Mouse (Mus musculus) forebrain, embryonic 16.5 days (tissue): ENCODE measurements around the gene Ralgapa2. TPM values are rescaled to one million over a fixed set of nuclear protein-coding genes. Genes with fewer than 3 reads are reported as not detected.

Experiments
- ATAC-seq: fragments of 200-750 bp; cut with Nextera tagmentation; 2 replicates; pipeline ENCODE4 v1.8.0; 2017; ENCODE audit warnings: mild to moderate bottlenecking, moderate library complexity
- H3K27ac ChIP-seq: fragments of 300-500 bp; sonication (generic); 2 replicates; pipeline ENCODE4 v1.5.1; 2014; ENCODE audit warnings: low read length, control low read depth
- H3K27me3 ChIP-seq: fragments of 300-500 bp; sonication (generic); replicated peaks from 2 replicates; pipeline ENCODE4 v1.6.1; 2014; ENCODE audit warnings: low read length; ENCODE audit not compliant: control insufficient read depth, insufficient read depth
- H3K36me3 ChIP-seq: fragments of 300-500 bp; sonication (generic); 2 replicates; pipeline ENCODE4 v1.6.1; 2014; ENCODE audit not compliant: control insufficient read depth, insufficient read depth
- H3K4me1 ChIP-seq: fragments of 300-500 bp; sonication (generic); replicated peaks from 2 replicates; pipeline ENCODE4 v1.6.1; 2014; ENCODE audit warnings: low read length; ENCODE audit not compliant: control insufficient read depth, insufficient read depth
- H3K4me2 ChIP-seq: fragments of 300-500 bp; sonication (generic); 2 replicates; pipeline ENCODE4 v1.6.1; 2014; ENCODE audit warnings: mild to moderate bottlenecking, low read length, control low read depth
- H3K4me3 ChIP-seq: fragments of 300-500 bp; sonication (generic); replicated peaks from 2 replicates; pipeline ENCODE4 v1.5.1; 2014; ENCODE audit warnings: mild to moderate bottlenecking, low read length, control low read depth
- H3K9ac ChIP-seq: fragments of 300-500 bp; sonication (generic); replicated peaks from 2 replicates; pipeline ENCODE4 v1.6.1; 2014; ENCODE audit warnings: low read depth, low read length, control low read depth
- H3K9me3 ChIP-seq: fragments of 300-500 bp; sonication (generic); 2 replicates; pipeline ENCODE4 v1.6.1; 2016; ENCODE audit warnings: low read length; ENCODE audit not compliant: control insufficient read depth
- WGBS: fragments of 180-500 bp; shearing (Covaris S2); extraction: QIAGEN DNeasy Blood & Tissue Kit; methylation state at CpG from one replicate; pipeline ENCODE4 v1.1.7; 2014; 5-methylcytosine and 5-hydroxymethylcytosine counted together
- polyA plus RNA-seq: library from polyadenylated mRNA; unstranded; fragments of >200 nt; fragmentation: Nextera tagmentation; extraction: Ambion mirVana; gene quantifications from 2 replicates; pipeline ENCODE4 v1.2.1, GENCODE M21; 2015

Ralgapa2 gene
- polyA plus RNA-seq, 1 experiment from 2014 or later, result 14.0 TPM

DNA sequence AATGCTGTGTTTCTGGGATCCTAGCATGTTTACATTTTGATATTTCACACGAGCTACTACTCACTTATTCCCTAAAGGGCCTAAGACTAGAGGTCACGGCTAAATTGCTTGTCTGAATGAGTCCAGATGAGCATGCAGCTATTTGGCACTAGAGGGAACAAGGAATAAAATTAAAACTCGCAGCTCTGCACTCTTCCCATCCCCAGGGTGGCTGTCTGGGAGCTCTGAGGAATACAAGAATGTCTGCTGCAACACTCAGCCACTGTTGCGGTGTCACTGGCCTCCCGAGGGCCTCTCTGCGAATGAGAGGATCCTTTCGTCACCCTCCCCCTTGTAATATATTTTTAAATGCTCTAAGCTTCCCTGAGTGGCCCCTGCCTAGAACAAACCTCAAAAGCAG, 266.7 kb downstream of the Ralgapa2 start:
- no peaks in the 10 kb centered on the region for H3K4me1 ChIP-seq
- H3K9ac ChIP-seq, result no peak overlapping the region
- ATAC-seq, result no peak
- 78% methylated on average over 7 of the region's 7 CpGs for WGBS
- H3K4me3 ChIP-seq, result no peak overlapping the region
- no peaks in the 10 kb centered on the region for H3K27me3 ChIP-seq
- no peak overlapping the region for H3K27ac ChIP-seq
- H3K9me3 ChIP-seq, result no peaks in the 10 kb centered on the region
- no peak overlapping the region for H3K4me2 ChIP-seq
- H3K36me3 ChIP-seq, result no peaks in the 10 kb centered on the region

DNA sequence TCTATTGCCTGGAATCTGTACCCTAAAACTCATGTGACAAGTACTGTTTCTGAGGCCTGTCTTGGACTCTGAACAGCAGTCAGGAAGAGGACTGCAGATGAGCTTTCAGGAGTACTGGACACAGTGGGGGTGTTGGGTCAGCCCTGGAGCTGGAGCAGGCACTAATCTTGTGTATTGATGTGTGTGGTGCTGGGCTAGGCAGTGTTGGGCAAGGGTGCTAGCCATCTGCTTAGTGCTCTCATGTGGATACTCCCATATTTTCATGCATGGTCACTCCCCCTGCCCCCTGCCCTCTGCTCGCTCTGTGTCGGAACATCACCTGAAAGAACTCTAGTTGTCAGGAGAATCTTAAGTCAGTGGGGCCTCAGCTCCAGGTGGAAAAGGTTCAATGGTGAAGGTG, 268.1 kb downstream of the Ralgapa2 start:
- no peaks in the 10 kb centered on the region for H3K27me3 ChIP-seq
- ATAC-seq, result no peak
- H3K36me3 ChIP-seq, result no peaks in the 10 kb centered on the region
- no peak overlapping the region for H3K4me2 ChIP-seq
- H3K9me3 ChIP-seq, result no peaks in the 10 kb centered on the region
- 97% methylated on average over 2 of the region's 2 CpGs for WGBS
- no peaks in the 10 kb centered on the region for H3K4me1 ChIP-seq
- H3K4me3 ChIP-seq, result no peak overlapping the region
- H3K27ac ChIP-seq, result no peak overlapping the region
- no peak overlapping the region for H3K9ac ChIP-seq

DNA sequence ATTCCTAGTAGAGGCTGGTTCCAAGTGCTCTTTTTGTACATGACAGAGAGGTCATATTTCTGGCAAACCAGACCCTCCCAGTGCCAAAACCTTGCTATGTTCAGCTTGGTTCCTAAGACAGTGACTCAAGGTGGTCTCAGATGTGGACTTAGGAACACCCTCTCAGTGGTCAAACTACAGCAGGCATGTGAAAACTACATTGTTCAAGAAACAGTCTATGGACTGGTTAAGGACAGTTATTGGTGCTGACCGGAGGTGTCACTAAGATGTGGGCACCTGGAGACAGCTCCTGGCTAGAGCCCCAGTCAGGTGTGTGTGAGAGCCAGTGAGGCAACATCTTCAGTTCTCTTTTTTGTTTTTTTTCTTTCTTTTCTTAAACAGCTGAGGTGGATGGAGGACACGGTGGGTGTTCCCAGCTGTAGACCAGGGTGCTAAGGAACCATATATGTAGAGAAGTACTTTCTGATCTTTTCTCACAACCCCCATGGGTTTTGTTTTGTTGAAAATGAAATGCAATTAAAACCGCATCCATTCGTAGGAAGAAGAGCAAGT, 272.9 kb downstream of the Ralgapa2 start:
- 90% methylated on average over 4 of the region's 4 CpGs for WGBS
- Histone ChIP-seq H3K4me1 (no peaks in the 10 kb centered on the region), H3K27me3 (no peaks in the 10 kb centered on the region), H3K9ac (no peak overlapping the region), H3K36me3 (no peaks in the 10 kb centered on the region), H3K9me3 (no peaks in the 10 kb centered on the region), H3K27ac (no peak overlapping the region), H3K4me3 (no peak overlapping the region), H3K4me2 (no peak overlapping the region)
- no peak for ATAC-seq

DNA sequence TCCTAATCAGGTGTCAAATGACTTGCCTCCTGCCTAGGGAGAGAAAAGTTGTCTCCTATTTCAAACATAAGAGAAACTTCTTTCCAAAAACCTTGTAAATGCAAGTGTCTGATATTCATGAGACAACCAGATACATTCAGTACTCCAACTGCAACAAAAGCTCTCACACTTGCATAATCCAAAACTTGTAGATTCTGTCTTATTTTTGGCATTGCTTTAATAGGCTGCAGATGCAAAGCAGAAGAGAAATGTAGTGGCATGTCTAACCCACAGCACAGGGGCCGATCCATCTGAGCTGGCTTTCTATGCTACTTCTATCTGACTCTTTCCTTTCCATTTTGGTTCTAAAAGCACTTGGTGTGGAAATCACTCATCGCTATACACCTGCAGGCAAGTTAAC, 280.7 kb downstream of the Ralgapa2 start:
- H3K4me1 ChIP-seq, result peaks cover 13% of the 10 kb centered on the region

DNA sequence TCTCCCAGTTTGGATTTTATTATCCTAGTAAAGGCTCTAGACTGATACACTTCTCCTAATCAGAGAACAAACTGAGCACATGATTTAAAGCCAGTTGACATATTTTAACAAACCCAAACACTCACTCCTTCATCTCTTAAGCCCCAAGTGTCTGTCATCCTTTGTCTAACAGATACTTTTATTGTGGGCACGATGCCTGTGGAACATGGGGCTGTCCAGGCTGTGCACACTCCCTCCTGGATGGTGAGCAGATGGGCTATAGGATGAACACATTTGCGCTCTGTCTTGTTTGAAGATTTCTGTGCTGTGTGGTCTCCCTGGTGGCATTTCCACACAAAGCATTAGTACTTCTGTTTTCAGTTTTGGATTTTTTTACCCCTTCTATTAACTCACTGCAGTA, 283.7 kb downstream of the Ralgapa2 start:
- WGBS, result 56% methylated on average over 2 of the region's 2 CpGs
- Histone ChIP-seq H3K4me2 (no peak overlapping the region), H3K9me3 (0 out of 2 replicates have a peak, but pooled peaks cover 3% of the 10 kb centered on the region), H3K27me3 (no peaks in the 10 kb centered on the region), H3K4me3 (no peak overlapping the region), H3K4me1 (peaks cover 33% of the 10 kb centered on the region), H3K27ac (no peak overlapping the region), H3K9ac (no peak overlapping the region), H3K36me3 (no peaks in the 10 kb centered on the region)
- no peak for ATAC-seq

More for the DNA sequence above, 280.7 kb downstream of the Ralgapa2 start:
- Histone ChIP-seq H3K9ac (no peak overlapping the region), H3K27ac (no peak overlapping the region), H3K4me3 (no peak overlapping the region), H3K27me3 (no peaks in the 10 kb centered on the region), H3K9me3 (0 out of 2 replicates have a peak, but pooled peaks cover 3% of the 10 kb centered on the region), H3K36me3 (no peaks in the 10 kb centered on the region), H3K4me2 (no peak overlapping the region)
- no peak for ATAC-seq
- WGBS, result 87% methylated on average over 2 of the region's 2 CpGs

DNA sequence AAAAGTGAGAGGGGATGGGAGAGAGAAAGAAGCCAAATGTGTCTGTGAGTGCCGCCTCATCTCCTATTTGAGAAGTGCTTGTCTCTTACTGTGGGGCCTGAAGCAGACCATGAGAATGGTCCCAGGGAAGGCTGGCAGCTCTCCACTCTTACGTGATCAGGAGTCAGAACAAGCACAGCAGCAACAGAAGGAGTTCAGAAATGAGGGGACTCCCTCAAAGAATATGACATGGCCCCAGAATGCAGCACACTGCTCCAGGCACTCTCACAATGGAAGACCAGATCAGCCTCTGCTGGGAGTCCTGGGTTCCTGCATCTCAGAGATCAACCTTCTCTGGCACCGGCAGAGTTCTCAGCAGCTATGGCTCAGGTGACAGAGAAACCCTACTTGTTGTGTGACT, 284.5 kb downstream of the Ralgapa2 start:
- Histone ChIP-seq H3K4me1 (peaks cover 34% of the 10 kb centered on the region), H3K4me3 (no peak overlapping the region), H3K27me3 (no peaks in the 10 kb centered on the region), H3K4me2 (no peak overlapping the region), H3K27ac (no peak overlapping the region), H3K9ac (no peak overlapping the region), H3K9me3 (no peaks in the 10 kb centered on the region), H3K36me3 (no peaks in the 10 kb centered on the region)
- ATAC-seq, result no peak
- 51% methylated on average over 3 of the region's 3 CpGs for WGBS

DNA sequence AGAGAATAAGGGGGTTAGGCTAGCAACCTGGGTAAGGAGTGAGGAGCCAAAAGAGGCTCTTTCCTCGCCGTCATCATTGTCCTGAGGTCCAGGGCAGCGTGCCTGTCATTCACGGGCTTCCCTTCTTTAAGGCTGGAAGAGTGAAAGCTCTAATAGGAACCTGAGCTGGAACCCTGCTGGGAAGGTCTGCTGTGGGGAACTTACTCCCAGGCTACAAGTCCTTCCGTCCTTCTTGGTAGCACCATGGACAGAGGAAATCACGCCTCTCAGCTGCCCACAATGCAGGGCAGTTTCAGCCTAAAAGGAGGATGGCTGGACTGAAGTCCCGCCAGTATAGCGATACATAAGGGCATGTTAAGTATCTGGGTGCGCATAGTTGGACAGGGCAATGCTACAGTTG, 285.7 kb downstream of the Ralgapa2 start:
- H3K9ac ChIP-seq, result no peak overlapping the region
- no peaks in the 10 kb centered on the region for H3K9me3 ChIP-seq
- ATAC-seq, result no peak

DNA sequence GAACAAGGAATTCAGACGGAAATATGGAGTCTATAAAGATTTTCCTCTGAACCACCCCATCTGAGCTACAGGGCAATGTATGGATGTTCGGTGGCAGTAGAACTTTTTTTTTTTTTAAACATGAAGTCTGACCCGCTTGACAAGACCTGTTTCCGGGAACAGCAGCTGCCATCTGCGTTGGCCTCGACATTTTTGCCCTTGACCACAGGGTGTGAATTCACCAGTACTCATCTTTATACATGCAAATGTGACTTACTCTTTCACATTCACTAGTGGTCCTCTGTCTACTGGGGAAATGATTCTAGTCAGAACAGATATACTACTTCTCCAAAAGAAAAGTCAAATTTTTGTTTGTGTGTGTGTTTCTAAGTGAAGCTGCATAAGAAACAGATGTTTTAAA, 286.3 kb downstream of the Ralgapa2 start:
- WGBS, result 11% methylated on average over 6 of the region's 6 CpGs

More for the DNA sequence above, 285.7 kb downstream of the Ralgapa2 start:
- Histone ChIP-seq H3K27ac (no peak overlapping the region), H3K4me3 (no peak overlapping the region), H3K4me2 (peak overlapping the region; percentile 64; the same call in 1 of the 2 replicates), H3K36me3 (no peaks in the 10 kb centered on the region), H3K27me3 (no peaks in the 10 kb centered on the region), H3K4me1 (peaks cover 34% of the 10 kb centered on the region)
- WGBS, result 13% methylated on average over 9 of the region's 9 CpGs

DNA sequence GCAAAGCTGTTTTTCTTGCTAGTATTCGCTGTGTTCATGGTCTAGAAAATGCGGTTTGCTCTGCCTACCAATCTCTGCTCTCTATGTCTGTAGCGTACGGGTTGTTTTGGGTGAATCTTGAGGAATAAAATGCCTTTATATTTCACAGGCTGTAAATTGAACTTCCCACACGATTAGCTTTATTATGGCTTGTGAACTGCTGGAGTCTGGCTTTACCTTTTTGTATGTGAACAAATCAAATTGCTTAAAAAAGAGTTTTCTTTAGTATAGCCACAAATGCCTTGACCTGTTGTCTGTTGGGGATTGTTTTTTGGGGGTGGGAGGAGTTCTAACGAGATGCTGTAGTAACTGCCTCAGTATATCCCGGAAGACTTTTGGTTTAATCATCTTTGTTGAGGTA, 288.0 kb downstream of the Ralgapa2 start:
- Histone ChIP-seq H3K27ac (peak overlapping the region; percentile 98), H3K4me3 (peak overlapping the region; percentile 91), H3K27me3 (no peaks in the 10 kb centered on the region), H3K4me1 (peaks cover 49% of the 10 kb centered on the region), H3K9ac (peak overlapping the region; percentile 98), H3K4me2 (peak overlapping the region; percentile 86), H3K36me3 (no peaks in the 10 kb centered on the region), H3K9me3 (no peaks in the 10 kb centered on the region)
- ATAC-seq, result no peak
- WGBS, result 4% methylated on average over 7 of the region's 7 CpGs

More for the DNA sequence above, 286.3 kb downstream of the Ralgapa2 start:
- H3K4me1 ChIP-seq, result peaks cover 38% of the 10 kb centered on the region
- H3K9me3 ChIP-seq, result no peaks in the 10 kb centered on the region
- peak overlapping the region; percentile 23; the same call in 1 of the 2 replicates for H3K27ac ChIP-seq
- H3K4me3 ChIP-seq, result peak overlapping the region; percentile 91
- H3K36me3 ChIP-seq, result no peaks in the 10 kb centered on the region
- no peak for ATAC-seq
- peak overlapping the region; percentile 64 for H3K4me2 ChIP-seq
- H3K9ac ChIP-seq, result peak overlapping the region; percentile 43
- H3K27me3 ChIP-seq, result no peaks in the 10 kb centered on the region
